Mouse (Mus musculus) layer of hippocampus, postnatal 14 days (tissue): ENCODE measurements around the gene Cog5. TPM values are rescaled to one million over a fixed set of nuclear protein-coding genes. Genes with fewer than 3 reads are reported as not detected.

Experiments
- DNase-seq, 2 experiments: peaks; one replicate each; pipeline ENCODE4 v3.0.0; 2021 to 2022; ENCODE audit warnings: low spot score in 2 of 2, mixed read lengths in 1 of 2
- total RNA-seq, 2 experiments: library from RNA; stranded (reverse); gene quantifications; 2 replicates each; pipeline ENCODE4 v1.2.3; 2021

The Cog5 gene
- total RNA-seq, 2 experiments from 2014 or later: 58.9 to 62.8 TPM

DNA sequence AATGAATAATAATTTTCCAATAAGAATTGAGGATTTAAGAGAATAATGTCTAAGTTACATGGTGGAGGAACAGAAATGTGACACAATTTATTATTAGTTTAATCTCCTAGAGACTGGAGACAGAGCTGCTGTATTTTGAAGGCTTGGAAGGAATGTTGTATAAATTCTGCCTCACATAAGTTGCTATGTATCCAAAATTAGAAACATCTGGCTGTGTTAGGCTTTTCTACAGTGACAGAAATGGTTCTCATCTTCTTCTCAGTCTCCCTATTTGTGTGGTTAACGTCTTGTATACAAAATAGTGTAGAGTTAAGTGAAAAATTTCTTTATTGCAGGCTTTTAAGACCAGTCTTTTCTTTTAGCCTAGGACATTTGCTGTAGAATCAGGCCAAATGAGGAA lies 52.9 kb downstream of the Cog5 start:
- DNase-seq: no peak

DNA sequence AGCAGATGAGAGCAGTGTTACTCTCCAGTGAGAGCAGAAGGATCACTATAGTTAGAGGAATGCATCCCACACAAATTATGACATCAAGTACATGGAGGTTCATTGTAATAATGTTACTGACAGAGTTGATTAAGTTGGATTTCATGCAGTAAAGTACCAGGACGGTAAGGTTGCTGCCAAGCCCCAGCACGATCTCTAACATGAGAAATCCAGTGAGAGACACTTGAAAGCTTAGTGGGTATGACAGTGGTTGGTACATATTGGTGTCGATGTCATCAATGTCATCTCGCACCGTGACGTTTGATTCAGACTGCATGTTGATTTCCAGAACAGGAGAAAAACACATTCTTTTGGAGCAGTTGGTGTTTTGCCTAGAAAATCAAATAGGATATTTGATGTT lies 55.0 kb downstream of the Cog5 start:
- DNase-seq: peak in 1 of 2 experiments; percentile 43

DNA sequence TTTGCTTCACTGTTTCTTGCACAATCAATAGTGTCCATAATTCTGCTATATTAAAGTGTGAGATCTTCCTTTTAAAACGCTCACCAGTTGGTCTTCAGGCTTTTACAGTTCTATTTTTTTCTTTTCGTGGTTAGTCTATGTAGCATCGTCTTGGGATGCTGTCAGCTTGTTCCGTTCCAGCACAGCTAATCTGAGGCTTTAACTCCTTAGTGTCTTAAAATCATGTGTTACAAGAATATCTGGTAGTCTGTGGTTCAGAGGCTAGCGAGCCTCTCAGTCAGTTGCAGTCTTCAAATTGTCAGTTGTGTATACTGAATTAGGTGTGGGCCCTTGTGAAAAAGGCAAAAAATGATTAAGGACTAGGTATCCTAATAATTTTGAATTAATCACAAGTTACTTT lies 57.6 kb downstream of the Cog5 start:
- DNase-seq: no peak

- no peak for DNase-seq
Measured at GRCm38 (mm10) chr12:31712727-31713126, 58.1 kb downstream of the Cog5 start.

- DNase-seq: peak; percentile 50 to 72
Measured at GRCm38 (mm10) chr12:31713600-31713999, 58.9 kb downstream of the Cog5 start, which contains the start of gene Gpr22. Gene Gpr22 (minus strand): TSS chr12:31713947.

DNA sequence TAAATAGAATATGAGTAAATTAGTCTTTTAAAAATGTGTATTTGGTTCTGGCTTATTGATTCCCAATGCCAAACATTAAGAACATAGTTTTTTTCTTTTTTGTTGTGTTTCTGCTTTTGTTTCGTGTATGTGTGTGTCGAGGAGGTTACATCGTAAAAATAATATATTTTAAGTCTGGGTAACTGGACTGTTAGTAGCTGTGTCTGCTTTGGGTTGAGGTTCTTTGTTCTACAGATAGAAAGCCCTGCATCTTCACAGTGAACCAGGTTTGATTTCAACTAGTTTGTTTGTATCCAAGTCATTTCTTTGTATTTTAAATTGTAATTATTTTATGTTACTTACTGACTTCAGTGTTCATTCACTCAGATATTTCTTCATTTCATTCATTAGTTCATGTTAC lies 59.4 kb downstream of the Cog5 start:
- no peak for DNase-seq

DNA sequence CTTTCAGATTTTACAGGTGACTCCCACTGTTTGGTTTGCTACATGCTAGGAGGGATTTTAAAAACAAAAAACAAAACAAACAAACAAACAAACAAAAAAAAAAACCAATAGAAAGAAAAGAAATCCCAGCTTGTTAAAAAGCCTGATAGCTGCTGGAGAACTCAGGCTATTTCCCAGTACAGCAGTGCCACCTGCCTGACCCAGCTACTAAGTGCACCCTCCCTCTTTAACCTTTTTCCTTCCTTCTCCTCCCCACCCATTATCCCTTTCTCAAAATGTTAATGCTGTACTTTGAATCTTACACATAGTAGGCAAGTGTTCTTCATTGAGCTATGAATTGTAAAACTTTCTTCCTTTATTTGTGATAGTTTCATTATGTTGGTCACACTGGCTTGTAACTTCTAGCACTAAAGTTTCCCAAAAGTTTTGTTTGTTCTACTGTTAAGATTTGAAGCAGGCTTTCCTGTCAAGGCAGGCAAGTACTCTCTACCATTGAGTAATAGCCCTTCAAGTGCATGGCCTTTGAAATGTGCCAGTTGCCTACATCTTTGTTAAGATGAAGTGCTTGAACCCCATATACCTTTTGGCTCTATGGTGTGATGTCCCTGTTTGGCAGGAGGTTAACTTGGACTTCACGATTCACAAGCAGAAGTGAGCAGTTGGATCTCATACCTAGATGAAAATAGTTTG lies 65.1 kb downstream of the Cog5 start:
- DNase-seq: no peak

DNA sequence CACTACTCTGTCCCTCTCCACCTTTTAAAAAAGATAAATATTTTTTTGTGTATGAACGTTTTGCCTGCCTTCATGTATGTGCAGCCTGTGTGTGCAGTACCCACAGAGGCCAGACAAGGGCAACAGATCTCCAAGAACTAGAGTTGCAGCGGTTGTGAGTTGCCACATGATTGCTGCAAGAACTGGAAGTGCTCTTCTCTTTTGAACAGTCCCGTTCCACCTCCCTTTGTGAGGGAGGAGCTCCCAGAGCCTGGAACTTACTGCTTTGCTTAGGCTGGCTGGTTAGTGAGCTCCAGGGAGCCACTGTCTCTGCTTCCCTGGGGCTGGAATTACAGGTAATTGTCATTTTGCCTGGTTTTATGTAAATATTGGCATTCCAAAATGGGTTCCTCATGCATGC lies 69.9 kb downstream of the Cog5 start:
- no peak for DNase-seq

GRCm38 (mm10) chr12:31725511-31726275 lies 71.0 kb downstream of the Cog5 start:
- no peak for DNase-seq

DNA sequence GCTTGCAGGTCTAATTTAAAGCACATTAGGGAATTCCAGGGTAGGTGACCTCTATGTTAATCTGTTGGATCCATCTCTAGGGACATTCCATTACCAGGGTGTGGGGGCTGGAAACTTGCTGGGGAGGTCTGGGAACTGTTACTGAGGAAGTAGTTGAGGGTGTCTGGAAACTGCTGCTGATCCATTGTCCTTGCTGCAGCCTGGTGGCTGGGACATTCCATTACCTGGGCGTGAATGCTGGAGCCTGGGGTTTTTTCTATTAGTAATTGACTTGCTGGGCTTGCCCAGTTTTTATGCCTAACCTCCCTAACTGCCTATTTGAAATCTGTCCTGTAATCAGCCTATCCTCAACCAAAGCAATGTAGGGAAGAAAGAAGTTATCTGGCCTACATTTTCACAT lies 72.0 kb downstream of the Cog5 start:
- no peak for DNase-seq

DNA sequence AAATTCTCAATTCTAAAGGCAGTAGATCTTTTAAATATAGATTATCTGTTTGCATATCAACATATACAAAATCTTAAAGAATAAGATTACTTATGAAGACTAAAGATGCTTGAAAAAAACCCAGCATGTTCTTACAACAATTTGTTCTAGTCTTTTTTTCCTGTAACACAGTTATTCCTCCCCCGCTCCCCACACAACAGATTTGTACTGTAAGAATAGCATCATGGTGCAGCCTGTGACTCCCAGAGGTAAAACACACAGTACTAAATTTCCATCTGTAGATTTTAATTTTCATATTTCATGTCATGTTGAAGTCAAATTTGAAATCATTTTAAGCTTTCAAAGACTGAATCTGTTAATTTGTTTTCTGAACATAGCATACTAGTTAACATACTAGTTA lies 75.5 kb downstream of the Cog5 start:
- DNase-seq: peak in 1 of 2 experiments; percentile 78

GRCm38 (mm10) chr12:31734616-31735015 lies 79.9 kb downstream of the Cog5 start:
- DNase-seq: no peak

DNA sequence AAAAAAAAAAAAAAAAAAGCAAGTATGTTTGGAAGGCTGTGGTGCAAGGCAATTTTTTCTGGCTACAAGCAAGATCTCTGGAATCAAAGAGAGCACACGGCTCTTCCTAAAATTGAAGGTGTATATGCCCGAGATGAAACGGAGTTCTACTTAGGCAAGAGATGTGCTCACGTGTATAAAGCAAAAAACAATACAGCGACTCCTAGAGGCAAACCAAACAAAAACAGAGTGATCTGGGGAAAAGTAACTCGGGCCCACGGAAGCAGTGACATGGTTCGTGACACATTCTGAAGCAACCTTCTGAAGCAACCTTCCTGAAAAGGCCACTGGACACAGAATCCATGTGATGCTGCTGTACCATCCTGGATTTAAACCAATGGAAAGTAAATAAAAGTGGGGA lies 92.6 kb downstream of the Cog5 start:
- no peak for DNase-seq

GRCm38 (mm10) chr12:31749846-31750245 lies 95.2 kb downstream of the Cog5 start:
- no peak for DNase-seq

DNA sequence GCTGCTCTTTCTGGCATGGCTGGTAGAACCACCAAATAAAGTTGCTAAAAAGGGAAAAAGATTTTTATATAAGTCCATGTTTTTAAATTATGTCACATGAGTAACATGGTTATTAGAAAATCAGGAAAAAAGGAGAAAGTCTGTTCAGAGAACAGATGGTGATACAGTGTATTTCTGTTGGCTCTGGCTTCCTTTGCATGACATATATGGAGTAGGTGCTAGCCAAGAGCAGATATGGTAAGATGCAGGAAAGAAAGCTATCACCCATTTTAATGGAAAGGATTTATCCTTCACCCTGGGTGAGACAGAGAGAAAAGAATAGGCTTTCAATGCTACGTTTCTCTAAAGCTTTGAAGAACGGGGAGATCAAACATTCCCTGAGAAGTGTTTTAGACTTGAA lies 99.8 kb downstream of the Cog5 start:
- no peak for DNase-seq

DNA sequence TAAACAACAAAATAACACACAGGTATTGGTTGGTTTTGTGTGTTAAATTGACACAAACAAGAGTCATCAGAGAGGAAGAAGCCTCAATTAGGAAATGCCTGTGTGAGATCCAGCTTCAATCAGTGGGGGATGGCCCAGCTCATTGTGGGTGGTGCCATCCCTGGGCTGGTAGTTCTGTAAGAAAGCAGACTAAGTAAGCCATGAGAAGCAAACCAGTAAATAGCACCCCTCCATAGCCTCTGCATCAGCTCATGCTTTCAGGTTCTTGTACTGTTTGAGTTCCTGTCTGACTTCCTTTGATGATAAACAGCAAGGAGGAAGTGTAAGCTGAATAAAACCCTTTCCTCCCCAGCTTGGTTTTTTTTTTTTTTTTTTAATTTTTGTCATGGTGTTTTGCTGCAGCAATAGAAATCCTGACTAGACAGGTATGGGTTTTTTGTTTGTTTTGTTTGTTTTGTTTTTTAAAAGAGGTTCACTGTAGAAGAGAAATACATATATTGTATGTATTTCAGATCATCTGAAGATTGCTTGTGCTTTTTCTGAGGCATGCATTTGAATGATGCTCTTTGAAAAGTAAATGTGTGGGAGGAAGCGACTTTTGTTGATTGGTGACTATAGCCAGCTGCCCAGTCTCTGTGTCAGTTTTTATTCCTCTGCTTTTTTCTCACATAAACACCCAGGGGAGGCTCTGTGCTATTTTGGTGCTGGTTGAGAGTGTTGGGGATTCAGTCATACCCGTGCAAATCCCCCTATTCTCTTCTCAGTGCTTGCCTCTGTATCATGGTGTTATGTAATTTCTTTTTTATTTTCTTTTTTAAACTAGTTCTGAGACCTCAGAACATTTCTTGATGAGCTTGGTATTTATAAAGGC lies 101.5 kb downstream of the Cog5 start:
- no peak for DNase-seq

DNA sequence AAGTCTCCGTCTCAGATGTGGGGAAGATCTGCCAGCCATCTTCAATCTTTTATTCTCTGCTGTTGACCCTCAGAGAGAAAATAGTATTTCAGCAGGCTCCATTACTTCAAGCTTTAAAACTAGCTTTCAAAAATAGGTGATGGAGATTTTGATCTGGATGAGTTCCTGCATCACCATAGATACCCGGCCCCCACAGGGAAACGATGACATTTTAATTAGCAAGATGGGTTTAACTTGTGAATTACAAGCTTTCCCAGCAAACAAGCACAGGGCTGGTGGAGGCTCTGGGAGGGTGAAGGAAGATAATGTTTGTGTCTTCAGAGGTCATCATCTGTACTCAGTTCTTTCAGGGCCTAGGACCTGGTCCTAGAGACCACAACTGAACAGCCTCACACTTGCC lies 118.9 kb downstream of the Cog5 start:
- peak; percentile 7 to 61 for DNase-seq

DNA sequence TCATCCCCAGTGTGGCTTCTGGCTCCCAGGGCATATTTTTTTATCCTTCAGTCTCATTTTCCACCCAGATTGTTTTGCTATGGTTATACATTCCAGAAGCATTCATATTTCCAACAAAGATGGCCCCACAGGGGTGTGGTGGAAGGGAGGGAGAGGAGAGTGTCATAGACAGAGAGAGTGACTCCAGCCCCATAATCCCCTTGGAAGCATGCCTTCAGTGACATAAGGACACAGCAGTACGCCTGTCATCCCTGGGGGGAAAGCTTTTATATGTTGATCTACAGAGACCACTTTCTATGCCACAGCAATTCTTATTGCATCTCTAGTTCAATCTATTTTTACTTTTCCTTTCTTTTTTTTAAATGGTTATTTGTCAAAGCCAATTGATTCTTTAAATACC lies 129.6 kb downstream of the Cog5 start:
- no peak for DNase-seq

- no peak for DNase-seq
Measured at GRCm38 (mm10) chr12:31788530-31788929, 133.9 kb downstream of the Cog5 start.

GRCm38 (mm10) chr12:31806410-31807154 lies 151.9 kb downstream of the Cog5 start:
- no peak for DNase-seq

DNA sequence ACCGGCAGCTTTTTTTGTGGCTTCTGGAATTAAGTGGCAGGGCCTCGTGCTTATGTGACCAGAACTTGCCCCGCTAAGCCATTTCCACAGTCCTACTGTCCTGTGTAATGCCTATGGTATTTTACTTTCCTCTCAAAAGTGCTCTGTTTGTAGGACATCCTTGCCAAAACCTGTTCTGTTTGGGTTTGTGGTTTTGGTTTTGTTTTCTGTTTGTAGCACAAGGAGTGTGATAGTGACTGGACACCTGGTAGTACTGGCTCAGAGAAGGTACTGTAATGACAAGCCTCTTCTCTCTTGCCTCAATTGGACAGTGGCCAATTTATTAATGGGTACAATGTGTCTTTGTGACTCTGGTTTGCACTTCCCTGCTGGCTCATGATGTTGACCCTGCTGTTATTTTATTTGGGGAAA lies 163.4 kb downstream of the Cog5 start:
- DNase-seq: peak in 1 of 2 experiments; percentile 50
